Mouse (Mus musculus) G1E (cell line): ENCODE results near the gene Itk. TPM values are rescaled to one million over a fixed set of nuclear protein-coding genes. Genes with fewer than 3 reads are reported as not detected.
A peak's percentile ranks its signal among the peaks of the same experiment; 100 is the strongest.

Experiments
- ATAC-seq: 2 replicates; pipeline ENCODE4 v1.8.0; 2016; ENCODE audit warnings: mild to moderate bottlenecking; ENCODE audit not compliant: insufficient number of reproducible peaks, poor library complexity, low FRiP score, severe bottlenecking; ENCODE audit errors: extremely low read depth
- DNase-seq: peaks from one replicate; pipeline ENCODE4 v3.0.0; 2012; ENCODE audit warnings: low spot score
- H3K27me3 ChIP-seq: 2 replicates; pipeline ENCODE4 v1.6.1; 2012; ENCODE audit warnings: mild to moderate bottlenecking, low read length, inconsistent platforms; ENCODE audit not compliant: insufficient read depth
- H3K36me3 ChIP-seq: replicated peaks from 2 replicates; pipeline ENCODE3; 2012; ENCODE audit warnings: mild to moderate bottlenecking, inconsistent platforms
- H3K4me1 ChIP-seq: 2 replicates; pipeline ENCODE4 v1.6.1; 2012; ENCODE audit warnings: low read depth, low read length, inconsistent platforms, mixed read lengths; ENCODE audit not compliant: insufficient read depth
- H3K4me3 ChIP-seq: 2 replicates; pipeline ENCODE4 v1.5.1; 2012; ENCODE audit warnings: low read depth, mild to moderate bottlenecking, inconsistent platforms, low read length, moderate library complexity, mixed read lengths
- H3K9me3 ChIP-seq: replicated peaks from 2 replicates; pipeline ENCODE4 v1.6.1; 2012; ENCODE audit warnings: inconsistent platforms
- CTCF ChIP-seq: IDR thresholded peaks from 2 replicates; pipeline ENCODE4 v1.5.1; 2012; ENCODE audit warnings: low read depth, low read length, inconsistent platforms, mixed read lengths
- GATA1 ChIP-seq: IDR thresholded peaks from 2 replicates; pipeline ENCODE4 v1.6.1; 2012; ENCODE audit warnings: borderline replicate concordance, low read length, inconsistent platforms, mixed read lengths
- GATA2 ChIP-seq: IDR thresholded peaks from 2 replicates; pipeline ENCODE4 v1.6.1; 2012; ENCODE audit warnings: low read depth, low read length, inconsistent platforms, borderline replicate concordance
- POLR2AphosphoS5 ChIP-seq: IDR thresholded peaks from 2 replicates; pipeline ENCODE4 v1.6.1; 2012; ENCODE audit warnings: low read depth, low read length, inconsistent platforms; ENCODE audit not compliant: insufficient replicate concordance
- TAL1 ChIP-seq: conservative IDR thresholded peaks from 2 replicates; pipeline ENCODE4 v1.6.1; 2012; ENCODE audit warnings: low read depth, low read length, inconsistent platforms, mixed read lengths
- polyA plus RNA-seq: library from polyadenylated mRNA; stranded (reverse); fragments of >175 nt; gene quantifications from 2 replicates; pipeline ENCODE4 v1.2.3, GENCODE M21; 2012
- total RNA-seq, 2 experiments: library from RNA; stranded (forward) in 1 of 2; stranded (reverse) in 1 of 2; fragments of 200-1000 nt in 1 of 2; fragments of >200 nt in 1 of 2; fragmentation: Nextera tagmentation in 1 of 2; gene quantifications; 2 replicates each; pipeline ENCODE4 v1.2.3; 2014 to 2017

The Itk gene
- total and polyA plus RNA-seq, 3 experiments: 0.05 to 1.1 (median 0.44) TPM

DNA sequence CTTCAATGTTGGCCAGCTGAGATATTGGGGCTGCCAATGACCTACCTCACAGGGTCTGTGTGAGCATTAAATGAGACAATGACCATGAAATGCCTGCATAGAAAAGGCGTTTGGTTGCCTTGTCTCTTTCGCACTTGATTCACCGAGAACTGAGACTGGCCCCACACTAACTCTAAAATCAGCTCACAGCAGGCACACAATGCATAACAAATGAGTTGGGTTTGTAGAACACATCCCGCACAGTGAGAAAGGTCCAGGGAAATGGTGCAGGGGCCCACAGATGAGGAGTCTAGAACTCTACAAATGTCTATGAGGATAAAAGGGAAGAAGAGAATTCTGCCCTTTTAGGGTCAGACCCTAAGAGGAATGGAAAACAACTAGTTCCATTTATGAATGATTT is 100.3 kb downstream of the Itk start:
- TF ChIP-seq TAL1 (no peak), CTCF (no peak), GATA2 (no peak), GATA1 (no peak), POLR2AphosphoS5 (no peak)
- H3K36me3 ChIP-seq: no peaks in the 10 kb centered on the region
- H3K27me3 ChIP-seq: peaks cover 21% of the 10 kb centered on the region; the same call in 1 of the 2 replicates
- no peaks in the 10 kb centered on the region for H3K9me3 ChIP-seq
- ATAC-seq (no peak), DNase-seq (no peak)
- no peak overlapping the region for H3K4me3 ChIP-seq
- peaks cover 4% of the 10 kb centered on the region for H3K4me1 ChIP-seq

DNA sequence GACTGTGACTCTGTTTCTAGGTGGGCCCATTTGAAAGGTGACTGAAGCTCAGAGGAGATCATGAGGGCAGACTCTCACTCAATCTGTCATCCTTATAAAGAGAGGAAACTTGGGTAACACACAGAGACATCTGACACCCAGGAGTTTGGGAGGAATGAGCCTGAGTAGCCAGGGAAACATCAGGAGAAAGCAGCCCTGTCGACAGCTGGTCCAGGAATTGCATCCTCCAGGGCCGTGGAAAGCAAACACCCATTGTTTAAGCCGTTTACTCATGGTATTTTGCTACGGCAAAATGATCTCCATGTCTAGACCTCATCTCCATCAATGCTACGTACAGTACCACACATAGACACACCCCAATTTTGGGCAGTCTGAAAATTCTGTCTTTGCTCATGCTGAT is 101.2 kb downstream of the Itk start:
- peaks cover 4% of the 10 kb centered on the region for H3K4me1 ChIP-seq
- peaks cover 21% of the 10 kb centered on the region; the same call in 1 of the 2 replicates for H3K27me3 ChIP-seq
- no peak for ATAC-seq
- TF ChIP-seq GATA2 (no peak), CTCF (no peak), TAL1 (no peak), GATA1 (no peak), POLR2AphosphoS5 (no peak)
- no peaks in the 10 kb centered on the region for H3K36me3 ChIP-seq
- no peak overlapping the region for H3K4me3 ChIP-seq
- DNase-seq: no peak
- H3K9me3 ChIP-seq: no peaks in the 10 kb centered on the region

DNA sequence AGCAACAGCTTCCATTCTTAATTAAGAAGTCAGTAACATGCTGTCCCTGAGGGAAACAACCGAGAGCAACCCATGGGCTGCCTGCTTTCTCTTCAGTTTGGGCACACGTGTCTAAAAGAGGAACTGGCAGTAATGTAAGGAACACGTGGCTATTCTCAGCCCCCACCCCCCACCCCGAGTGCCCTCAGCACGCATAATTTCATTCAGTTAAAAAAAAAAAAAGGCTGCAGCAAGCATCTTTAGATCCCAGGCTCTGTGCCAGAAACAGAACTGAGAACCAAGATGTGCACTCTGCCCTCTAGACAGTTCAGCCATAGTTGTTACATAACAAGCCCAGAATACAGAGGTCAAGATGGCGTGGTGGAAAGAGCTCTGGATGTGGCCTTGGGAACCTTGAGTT is 102.5 kb downstream of the Itk start:
- Histone ChIP-seq H3K4me3 (no peak overlapping the region), H3K4me1 (peaks cover 4% of the 10 kb centered on the region), H3K27me3 (peaks cover 21% of the 10 kb centered on the region; the same call in 1 of the 2 replicates), H3K36me3 (no peaks in the 10 kb centered on the region), H3K9me3 (no peaks in the 10 kb centered on the region)
- peak; percentile 40 for DNase-seq
- TF ChIP-seq CTCF (no peak), GATA2 (no peak), GATA1 (no peak), POLR2AphosphoS5 (no peak), TAL1 (no peak)
- ATAC-seq: peak; percentile 54

GRCm38 (mm10) chr11:46283800-46284199 is 105.5 kb downstream of the Itk start:
- no peak overlapping the region for H3K4me3 ChIP-seq
- ATAC-seq: no peak

GRCm38 (mm10) chr11:46282612-46283011 is 106.7 kb downstream of the Itk start:
- TF ChIP-seq TAL1 (no peak), GATA1 (no peak), GATA2 (no peak), POLR2AphosphoS5 (no peak), CTCF (no peak)
- DNase-seq: no peak
- Histone ChIP-seq H3K4me3 (no peak overlapping the region), H3K36me3 (no peaks in the 10 kb centered on the region), H3K27me3 (no peaks in the 10 kb centered on the region; the same call in 1 of the 2 replicates), H3K4me1 (peaks cover 4% of the 10 kb centered on the region), H3K9me3 (no peaks in the 10 kb centered on the region)
- no peak for ATAC-seq

More at GRCm38 (mm10) chr11:46283800-46284199, 105.5 kb downstream of the Itk start:
- no peaks in the 10 kb centered on the region for H3K9me3 ChIP-seq
- no peak for TF ChIP-seq TAL1
- TF ChIP-seq GATA2: no peak
- no peak for TF ChIP-seq POLR2AphosphoS5
- TF ChIP-seq CTCF: no peak
- no peak for TF ChIP-seq GATA1
- peaks cover 4% of the 10 kb centered on the region; the same call in 1 of the 2 replicates for H3K27me3 ChIP-seq
- no peak for DNase-seq
- no peaks in the 10 kb centered on the region for H3K36me3 ChIP-seq
- peaks cover 4% of the 10 kb centered on the region for H3K4me1 ChIP-seq

GRCm38 (mm10) chr11:46278709-46279108 is 110.6 kb downstream of the Itk start:
- TF ChIP-seq TAL1 (no peak), GATA1 (no peak), CTCF (no peak), POLR2AphosphoS5 (no peak), GATA2 (no peak)

GRCm38 (mm10) chr11:46278140-46278539 is 111.2 kb downstream of the Itk start:
- H3K36me3 ChIP-seq: no peaks in the 10 kb centered on the region

More at GRCm38 (mm10) chr11:46278709-46279108, 110.6 kb downstream of the Itk start:
- Histone ChIP-seq H3K9me3 (no peaks in the 10 kb centered on the region), H3K27me3 (no peaks in the 10 kb centered on the region; the same call in 1 of the 2 replicates), H3K36me3 (no peaks in the 10 kb centered on the region), H3K4me1 (peaks cover 3% of the 10 kb centered on the region), H3K4me3 (no peak overlapping the region)
- no peak for ATAC-seq
- no peak for DNase-seq

More at GRCm38 (mm10) chr11:46278140-46278539, 111.2 kb downstream of the Itk start:
- Histone ChIP-seq H3K4me1 (peaks cover 3% of the 10 kb centered on the region), H3K9me3 (no peaks in the 10 kb centered on the region), H3K27me3 (no peaks in the 10 kb centered on the region; the same call in 1 of the 2 replicates), H3K4me3 (no peak overlapping the region)
- no peak for ATAC-seq
- TF ChIP-seq POLR2AphosphoS5 (no peak), GATA2 (no peak), TAL1 (no peak), CTCF (no peak), GATA1 (no peak)
- DNase-seq: no peak
